Mouse (Mus musculus): ENCODE measurements at regions not wholly inside any gene's neighbourhood (a gene's known extent, or its start where the extent isn't known, plus 50 kb on each side); places are given as distances from the start of the nearest gene placed in this dataset.

DNA sequence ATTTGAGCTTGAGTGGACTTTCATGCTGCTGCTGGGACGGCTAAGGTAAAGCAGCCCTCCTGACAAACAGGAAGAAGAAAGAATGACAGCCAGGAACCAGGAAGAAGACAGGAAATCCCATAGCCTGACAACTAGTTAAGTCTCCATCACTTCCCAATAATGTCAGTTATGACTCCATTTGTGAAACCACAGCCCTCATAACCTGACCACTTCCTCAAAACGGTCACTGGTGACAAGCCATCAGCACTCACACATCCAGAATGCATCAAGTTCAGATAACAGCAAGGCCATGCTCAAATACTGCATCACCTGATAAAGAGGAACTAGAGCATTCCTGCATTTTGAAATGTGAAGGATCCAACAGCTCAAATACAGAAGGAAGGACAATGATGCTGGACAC lies 288.3 kb downstream of the Zfp706 start:
- 85% methylated on average over 2 of the region's 2 CpGs for WGBS

DNA sequence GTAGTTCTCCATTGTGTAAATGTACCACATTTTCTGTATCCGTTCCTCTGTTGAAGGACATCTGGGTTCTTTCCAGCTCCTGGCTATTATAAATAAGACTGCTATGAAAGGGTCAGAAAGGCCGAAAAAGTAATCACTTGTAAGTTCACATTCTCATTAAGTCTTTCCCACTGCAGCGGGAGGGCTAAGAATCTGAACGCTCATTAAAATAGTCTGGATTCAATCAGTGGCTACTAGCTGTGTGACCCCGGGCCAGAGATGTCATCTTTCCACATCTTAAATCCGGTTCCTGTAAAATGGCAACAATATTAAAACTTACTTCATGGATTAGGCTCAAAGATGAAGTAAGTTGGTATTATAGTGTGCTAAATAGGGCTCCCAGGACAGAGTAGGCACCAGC lies 289.7 kb downstream of the Zfp706 start:
- Histone ChIP-seq H3K4me3 (ENCODE audit: low read depth, low read length) (no peak overlapping the region), H3K9me3 (replicated peaks; ENCODE audit: control insufficient read depth, low read length, poor library complexity, severe bottlenecking) (no peaks in the 10 kb centered on the region), H3K9ac (ENCODE audit: low read depth, low read length) (no peak overlapping the region), H3K27me3 (ENCODE audit: control insufficient read depth, insufficient read depth, low read depth, low read length) (no peaks in the 10 kb centered on the region), H3K27ac (ENCODE audit: low read length) (no peak overlapping the region), H3K4me1 (ENCODE audit: control insufficient read depth, insufficient read depth, low read length) (peaks cover 5% of the 10 kb centered on the region; the same call in 1 of the 2 replicates), H3K36me3 (ENCODE audit: control insufficient read depth, insufficient read depth, low read length) (no peaks in the 10 kb centered on the region), H3K4me2 (ENCODE audit: low read length) (no peak overlapping the region)
- no peak for ATAC-seq
- WGBS, result 83% methylated on average over 6 of the region's 6 CpGs

More for the DNA sequence above, 288.3 kb downstream of the Zfp706 start:
- Histone ChIP-seq H3K27me3 (ENCODE audit: control insufficient read depth, insufficient read depth, low read depth, low read length) (no peaks in the 10 kb centered on the region), H3K27ac (ENCODE audit: low read length) (no peak overlapping the region), H3K4me2 (ENCODE audit: low read length) (no peak overlapping the region), H3K4me1 (ENCODE audit: control insufficient read depth, insufficient read depth, low read length) (peaks cover 5% of the 10 kb centered on the region; the same call in 1 of the 2 replicates), H3K9ac (ENCODE audit: low read depth, low read length) (no peak overlapping the region), H3K36me3 (ENCODE audit: control insufficient read depth, insufficient read depth, low read length) (no peaks in the 10 kb centered on the region), H3K4me3 (ENCODE audit: low read depth, low read length) (no peak overlapping the region), H3K9me3 (replicated peaks; ENCODE audit: control insufficient read depth, low read length, poor library complexity, severe bottlenecking) (no peaks in the 10 kb centered on the region)
- ATAC-seq, result no peak

DNA sequence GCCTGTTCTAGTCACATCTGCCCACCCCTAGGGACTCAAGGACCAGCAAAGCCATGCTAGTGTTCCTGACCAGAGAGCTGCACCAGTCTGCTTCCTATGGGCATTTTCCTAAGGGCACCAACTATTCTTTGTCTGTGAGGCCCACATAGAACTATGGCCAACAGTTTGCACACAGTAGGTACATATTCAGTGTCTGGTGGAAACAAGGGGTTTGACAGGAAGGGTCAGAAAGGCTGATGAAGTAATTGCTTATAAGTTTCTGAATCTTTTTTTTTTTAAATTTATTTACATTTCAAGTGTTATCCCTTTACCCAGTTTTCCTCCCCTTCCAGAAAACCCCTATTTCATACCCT lies 290.9 kb downstream of the Zfp706 start:
- H3K27me3 ChIP-seq (ENCODE audit: control insufficient read depth, insufficient read depth, low read depth, low read length), result no peaks in the 10 kb centered on the region
- H3K36me3 ChIP-seq (ENCODE audit: control insufficient read depth, insufficient read depth, low read length), result no peaks in the 10 kb centered on the region
- H3K9me3 ChIP-seq (replicated peaks; ENCODE audit: control insufficient read depth, low read length, poor library complexity, severe bottlenecking), result no peaks in the 10 kb centered on the region
- peaks cover 5% of the 10 kb centered on the region; the same call in 1 of the 2 replicates for H3K4me1 ChIP-seq (ENCODE audit: control insufficient read depth, insufficient read depth, low read length)
- no peak; the same call in 1 of the 2 replicates for ATAC-seq
- H3K4me3 ChIP-seq (ENCODE audit: low read depth, low read length), result no peak overlapping the region
- H3K4me2 ChIP-seq (ENCODE audit: low read length), result peak overlapping the region; percentile 30; the same call in 1 of the 2 replicates
- no peak overlapping the region; the same call in 1 of the 2 replicates for H3K9ac ChIP-seq (ENCODE audit: low read depth, low read length)
- H3K27ac ChIP-seq (ENCODE audit: low read length), result peak overlapping the region; percentile 1; the same call in 1 of the 2 replicates

DNA sequence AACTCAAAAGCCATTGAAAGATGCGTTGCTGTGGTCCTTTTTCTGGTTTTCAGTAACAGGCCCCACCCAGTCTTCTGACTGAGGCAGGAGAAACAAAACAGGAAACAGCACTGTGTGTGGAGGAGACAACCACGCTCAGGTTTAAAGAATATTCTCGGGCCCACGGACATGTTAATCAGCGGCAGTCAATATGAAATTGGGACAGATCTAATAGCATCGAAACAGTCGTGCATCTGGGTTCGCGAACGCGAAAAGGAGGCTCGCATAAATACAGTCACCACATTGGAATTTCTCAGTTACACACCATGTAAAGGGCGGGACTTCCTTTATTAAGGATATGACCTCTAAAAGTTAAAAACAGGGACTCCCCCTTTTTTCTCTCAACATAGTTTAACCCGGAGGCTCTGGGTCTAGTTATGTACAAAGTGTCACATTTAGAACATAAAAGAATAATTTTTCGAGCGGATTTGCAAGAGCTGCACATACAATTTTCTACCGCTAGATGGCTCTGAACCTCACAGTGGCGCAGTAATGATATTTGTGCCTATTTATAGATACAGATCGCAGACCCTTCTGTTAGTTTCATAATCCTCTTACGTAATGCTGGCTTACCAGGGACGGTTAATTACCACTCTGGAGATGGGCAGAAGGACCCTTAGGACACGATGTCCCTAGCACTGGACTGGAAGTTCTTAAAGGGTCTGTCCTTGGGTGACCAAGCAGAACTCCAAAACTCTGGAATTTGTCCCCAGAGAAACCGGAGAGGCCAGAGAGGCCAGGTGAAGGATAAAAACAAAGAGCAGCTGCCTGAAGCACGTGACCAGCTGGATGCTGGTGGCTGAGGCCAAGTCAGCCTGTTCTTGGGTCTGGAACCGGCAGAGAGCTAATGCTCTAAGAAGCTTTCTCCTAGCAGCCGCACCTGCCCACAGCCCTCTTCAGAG lies 291.6 kb downstream of the Zfp706 start:
- peak; percentile 84 for ATAC-seq
- WGBS, result 18% methylated on average over 26 of the region's 26 CpGs
- H3K4me1 ChIP-seq (ENCODE audit: control insufficient read depth, insufficient read depth, low read length), result peaks cover 5% of the 10 kb centered on the region; the same call in 1 of the 2 replicates
- no peaks in the 10 kb centered on the region for H3K27me3 ChIP-seq (ENCODE audit: control insufficient read depth, insufficient read depth, low read depth, low read length)
- no peaks in the 10 kb centered on the region for H3K9me3 ChIP-seq (replicated peaks; ENCODE audit: control insufficient read depth, low read length, poor library complexity, severe bottlenecking)
- peak overlapping the region; percentile 17; the same call in 1 of the 2 replicates for H3K9ac ChIP-seq (ENCODE audit: low read depth, low read length)
- no peaks in the 10 kb centered on the region for H3K36me3 ChIP-seq (ENCODE audit: control insufficient read depth, insufficient read depth, low read length)
- peak overlapping the region; percentile 1; the same call in 1 of the 2 replicates for H3K27ac ChIP-seq (ENCODE audit: low read length)
- peak overlapping the region; percentile 19 for H3K4me3 ChIP-seq (ENCODE audit: low read depth, low read length)
- peak overlapping the region; percentile 30 for H3K4me2 ChIP-seq (ENCODE audit: low read length)

DNA sequence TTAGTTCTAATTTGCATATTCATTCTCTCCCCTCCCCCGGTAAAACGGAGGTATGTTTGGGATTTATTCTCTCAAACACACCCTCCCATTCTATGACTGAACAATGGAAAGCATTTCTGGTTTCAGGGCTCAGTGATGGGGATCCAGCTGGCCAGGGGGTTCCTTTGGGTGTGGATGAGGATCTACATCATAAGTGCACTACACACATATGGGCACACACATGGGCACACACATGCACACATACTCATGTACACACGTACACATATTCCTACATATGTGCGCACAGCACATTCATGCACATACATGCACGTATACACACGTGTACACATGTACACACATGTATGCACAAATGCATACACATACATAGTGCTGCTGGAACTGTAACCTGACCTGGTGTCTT lies 292.4 kb downstream of the Zfp706 start:
- no peak overlapping the region for H3K9ac ChIP-seq (ENCODE audit: low read depth, low read length)
- peaks cover 5% of the 10 kb centered on the region; the same call in 1 of the 2 replicates for H3K4me1 ChIP-seq (ENCODE audit: control insufficient read depth, insufficient read depth, low read length)
- no peak overlapping the region for H3K27ac ChIP-seq (ENCODE audit: low read length)
- ATAC-seq, result peak; percentile 56; the same call in 1 of the 2 replicates
- 89% methylated on average over 6 of the region's 6 CpGs for WGBS
- H3K9me3 ChIP-seq (replicated peaks; ENCODE audit: control insufficient read depth, low read length, poor library complexity, severe bottlenecking), result no peaks in the 10 kb centered on the region
- H3K36me3 ChIP-seq (ENCODE audit: control insufficient read depth, insufficient read depth, low read length), result no peaks in the 10 kb centered on the region
- H3K27me3 ChIP-seq (ENCODE audit: control insufficient read depth, insufficient read depth, low read depth, low read length), result no peaks in the 10 kb centered on the region
- H3K4me2 ChIP-seq (ENCODE audit: low read length), result no peak overlapping the region
- no peak overlapping the region for H3K4me3 ChIP-seq (ENCODE audit: low read depth, low read length)

DNA sequence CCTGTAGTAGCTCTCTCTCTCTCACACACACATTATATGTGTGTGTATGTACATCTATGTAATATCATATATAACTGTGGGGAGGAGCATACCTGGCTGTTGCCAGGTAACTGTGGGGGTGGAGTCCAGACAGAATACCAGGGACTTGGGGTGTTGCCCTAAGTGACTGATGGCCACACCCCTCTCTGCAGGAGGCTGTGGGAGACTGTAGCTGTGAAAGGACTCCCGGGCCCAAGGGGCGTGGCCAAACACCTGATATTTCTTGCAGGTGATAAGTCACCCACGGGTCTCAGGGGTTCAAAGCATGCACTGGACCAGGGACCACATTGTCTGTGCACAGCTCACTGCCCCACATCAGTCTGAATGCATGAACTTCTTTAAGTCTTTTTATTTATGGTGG lies 297.8 kb downstream of the Zfp706 start:
- no peak for ATAC-seq
- Histone ChIP-seq H3K36me3 (ENCODE audit: control insufficient read depth, insufficient read depth, low read length) (no peaks in the 10 kb centered on the region), H3K27ac (ENCODE audit: low read length) (no peak overlapping the region), H3K4me2 (ENCODE audit: low read length) (no peak overlapping the region), H3K4me1 (ENCODE audit: control insufficient read depth, insufficient read depth, low read length) (no peaks in the 10 kb centered on the region), H3K4me3 (ENCODE audit: low read depth, low read length) (no peak overlapping the region), H3K9me3 (replicated peaks; ENCODE audit: control insufficient read depth, low read length, poor library complexity, severe bottlenecking) (no peaks in the 10 kb centered on the region), H3K9ac (ENCODE audit: low read depth, low read length) (no peak overlapping the region), H3K27me3 (ENCODE audit: control insufficient read depth, insufficient read depth, low read depth, low read length) (no peaks in the 10 kb centered on the region)
- 73% methylated on average over 3 of the region's 3 CpGs for WGBS

DNA sequence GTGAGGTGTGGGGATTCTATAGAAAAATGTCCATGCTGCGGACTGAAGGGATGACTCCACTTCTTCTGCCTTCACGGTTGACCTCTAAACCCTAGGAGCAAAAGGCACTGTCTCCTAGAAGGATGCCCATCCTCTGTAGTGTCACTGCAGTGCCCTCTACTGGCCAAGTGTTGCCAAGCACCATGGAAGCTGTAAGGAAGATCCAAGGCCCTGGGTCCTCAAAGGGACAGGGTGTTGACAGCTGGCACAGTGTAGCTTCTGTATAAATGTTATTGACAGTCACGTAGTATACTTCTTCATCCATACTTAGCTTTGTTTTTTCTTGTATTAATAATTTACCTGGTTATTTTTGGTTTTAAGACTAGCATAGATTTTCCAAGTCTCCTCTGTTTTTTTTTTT lies 299.1 kb downstream of the Zfp706 start:
- Histone ChIP-seq H3K27me3 (ENCODE audit: control insufficient read depth, insufficient read depth, low read depth, low read length) (no peaks in the 10 kb centered on the region), H3K4me3 (ENCODE audit: low read depth, low read length) (no peak overlapping the region), H3K9ac (ENCODE audit: low read depth, low read length) (no peak overlapping the region), H3K9me3 (replicated peaks; ENCODE audit: control insufficient read depth, low read length, poor library complexity, severe bottlenecking) (no peaks in the 10 kb centered on the region), H3K36me3 (ENCODE audit: control insufficient read depth, insufficient read depth, low read length) (no peaks in the 10 kb centered on the region), H3K4me2 (ENCODE audit: low read length) (no peak overlapping the region), H3K27ac (ENCODE audit: low read length) (no peak overlapping the region), H3K4me1 (ENCODE audit: control insufficient read depth, insufficient read depth, low read length) (no peaks in the 10 kb centered on the region)
- peak; percentile 66; the same call in 1 of the 2 replicates for ATAC-seq
- 12% methylated on average over 3 of the region's 3 CpGs for WGBS

DNA sequence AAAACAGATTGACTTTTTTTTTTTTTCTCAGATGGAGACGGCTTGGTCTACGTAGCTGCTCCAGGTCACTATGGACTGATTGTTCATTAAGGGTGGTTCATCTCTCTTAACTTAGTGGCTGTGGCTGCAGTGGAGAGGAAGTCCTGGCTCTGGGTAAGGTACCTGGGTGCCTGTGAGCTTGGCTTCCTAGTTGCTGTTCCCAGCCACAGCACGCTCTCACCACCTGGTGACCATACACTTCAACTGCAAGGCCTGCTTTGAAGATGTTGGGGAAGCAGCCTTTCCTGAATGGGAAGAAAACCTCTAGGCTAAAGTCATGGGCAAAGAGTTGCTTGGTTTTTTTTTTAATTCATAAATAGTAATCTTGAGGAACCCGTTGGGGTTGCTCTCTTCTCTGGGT lies 301.6 kb downstream of the Zfp706 start:
- WGBS, result 64% methylated on average over 4 of the region's 4 CpGs

DNA sequence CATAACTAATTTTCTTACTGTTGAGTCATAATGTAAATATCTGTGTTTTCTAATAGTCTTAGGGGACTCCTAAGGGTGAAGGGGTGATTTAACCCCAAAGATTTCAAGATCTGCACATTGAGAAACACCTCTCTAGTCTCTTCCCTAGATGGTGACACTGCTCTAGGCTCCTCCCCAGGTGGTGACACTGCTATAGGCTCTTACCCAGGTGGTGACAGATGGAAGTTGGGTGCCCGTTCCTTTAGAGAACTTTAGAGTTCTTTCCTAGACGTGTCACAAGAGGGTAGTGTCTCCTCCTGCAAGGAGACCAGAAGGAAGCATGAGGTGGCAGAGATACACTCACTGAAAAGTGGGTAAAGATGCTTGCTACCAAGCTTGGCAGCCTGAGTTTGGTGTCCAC lies 302.2 kb downstream of the Zfp706 start:
- 69% methylated on average over 2 of the region's 2 CpGs for WGBS
- Histone ChIP-seq H3K36me3 (ENCODE audit: control insufficient read depth, insufficient read depth, low read length) (no peaks in the 10 kb centered on the region), H3K4me3 (ENCODE audit: low read depth, low read length) (no peak overlapping the region), H3K9me3 (replicated peaks; ENCODE audit: control insufficient read depth, low read length, poor library complexity, severe bottlenecking) (no peaks in the 10 kb centered on the region), H3K27me3 (ENCODE audit: control insufficient read depth, insufficient read depth, low read depth, low read length) (no peaks in the 10 kb centered on the region), H3K4me1 (ENCODE audit: control insufficient read depth, insufficient read depth, low read length) (no peaks in the 10 kb centered on the region), H3K27ac (ENCODE audit: low read length) (no peak overlapping the region), H3K9ac (ENCODE audit: low read depth, low read length) (no peak overlapping the region), H3K4me2 (ENCODE audit: low read length) (no peak overlapping the region)
- no peak for ATAC-seq

More for the DNA sequence above, 301.6 kb downstream of the Zfp706 start:
- H3K27me3 ChIP-seq (ENCODE audit: control insufficient read depth, insufficient read depth, low read depth, low read length), result no peaks in the 10 kb centered on the region
- H3K4me3 ChIP-seq (ENCODE audit: low read depth, low read length), result no peak overlapping the region
- no peaks in the 10 kb centered on the region for H3K9me3 ChIP-seq (replicated peaks; ENCODE audit: control insufficient read depth, low read length, poor library complexity, severe bottlenecking)
- no peak overlapping the region for H3K27ac ChIP-seq (ENCODE audit: low read length)
- no peak overlapping the region for H3K4me2 ChIP-seq (ENCODE audit: low read length)
- H3K9ac ChIP-seq (ENCODE audit: low read depth, low read length), result no peak overlapping the region
- peak; percentile 63 for ATAC-seq
- H3K4me1 ChIP-seq (ENCODE audit: control insufficient read depth, insufficient read depth, low read length), result no peaks in the 10 kb centered on the region
- H3K36me3 ChIP-seq (ENCODE audit: control insufficient read depth, insufficient read depth, low read length), result no peaks in the 10 kb centered on the region
